Mouse (Mus musculus): ENCODE measurements at regions not wholly inside any gene's neighbourhood (a gene's known extent, or its start where the extent isn't known, plus 50 kb on each side); places are given as distances from the start of the nearest gene placed in this dataset.

DNA sequence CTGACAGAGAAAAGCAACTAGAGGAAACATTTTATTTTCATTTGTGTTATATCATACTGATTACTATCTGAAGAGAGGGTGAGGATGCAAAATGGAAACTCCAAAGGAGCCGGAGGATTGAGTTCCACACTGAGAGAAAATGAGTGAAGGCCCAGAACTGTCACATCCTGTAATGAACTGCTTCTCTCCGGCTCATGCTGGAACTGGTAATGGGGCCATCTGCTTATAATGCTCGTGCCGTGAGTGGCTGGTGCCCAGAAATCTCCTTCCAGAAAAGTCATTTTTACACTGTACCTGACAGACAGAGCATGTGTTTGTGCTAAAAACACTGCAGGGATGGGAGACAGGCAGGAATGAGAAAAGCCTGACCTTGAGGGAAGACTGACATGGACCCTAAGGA is 483.5 kb upstream of the Pkdcc start:
- H3K4me3 ChIP-seq (ENCODE audit: extremely low read depth, insufficient read depth, insufficient read length) = no peak overlapping the region
- no peak overlapping the region for H3K27ac ChIP-seq (ENCODE audit: insufficient read depth, low read length)
- WGBS = 86% methylated on average over 4 of the region's 4 CpGs
- no peak for DNase-seq (ENCODE audit: low read depth in 1 of 2, low spot score in 2 of 2)
- no peaks in the 10 kb centered on the region for H3K4me1 ChIP-seq (ENCODE audit: control insufficient read depth, insufficient read depth, insufficient read length)
- no peaks in the 10 kb centered on the region for H3K36me3 ChIP-seq (ENCODE audit: control insufficient read depth, insufficient read depth, low read length)
- TF ChIP-seq POLR2A (IDR thresholded peaks at IDR 0.05; ENCODE audit: low read depth, low read length) (no peak), CTCF (IDR thresholded peaks at IDR 0.05; ENCODE audit: extremely low read depth, insufficient read depth, insufficient read length, insufficient replicate concordance) (no peak)
- no peaks in the 10 kb centered on the region for H3K27me3 ChIP-seq (ENCODE audit: control insufficient read depth, insufficient read depth, low read length)

DNA sequence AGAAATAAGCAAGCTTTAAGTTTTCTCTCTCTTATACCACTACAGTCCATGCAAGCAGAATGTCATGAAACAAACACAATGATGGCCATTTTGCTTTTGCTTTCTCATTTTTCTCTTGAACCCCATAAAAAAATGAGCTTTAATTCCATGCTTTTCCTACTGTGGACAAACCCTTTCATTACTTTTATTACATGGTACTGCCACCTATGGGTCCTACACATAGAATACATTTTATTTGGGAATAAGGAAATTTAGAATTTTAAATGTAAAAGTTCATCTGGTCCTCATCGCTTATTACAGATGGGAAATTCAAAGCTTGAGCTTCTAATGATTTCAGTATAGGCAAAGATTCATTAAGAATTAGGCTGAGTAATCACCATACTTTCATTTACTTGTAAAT is 472.6 kb upstream of the Pkdcc start:
- Histone ChIP-seq H3K36me3 (ENCODE audit: control insufficient read depth, insufficient read depth, low read length) (no peaks in the 10 kb centered on the region), H3K27me3 (ENCODE audit: control insufficient read depth, insufficient read depth, low read length) (no peaks in the 10 kb centered on the region), H3K4me3 (ENCODE audit: extremely low read depth, insufficient read depth, insufficient read length) (no peak overlapping the region), H3K27ac (ENCODE audit: insufficient read depth, low read length) (no peak overlapping the region), H3K4me1 (ENCODE audit: control insufficient read depth, insufficient read depth, insufficient read length) (no peaks in the 10 kb centered on the region)
- no peak for DNase-seq (ENCODE audit: low read depth in 1 of 2, low spot score in 2 of 2)
- WGBS = 92% methylated on average over 1 of the region's 1 CpGs
- TF ChIP-seq CTCF (IDR thresholded peaks at IDR 0.05; ENCODE audit: extremely low read depth, insufficient read depth, insufficient read length, insufficient replicate concordance) = no peak
- TF ChIP-seq POLR2A (IDR thresholded peaks at IDR 0.05; ENCODE audit: low read depth, low read length) = no peak

DNA sequence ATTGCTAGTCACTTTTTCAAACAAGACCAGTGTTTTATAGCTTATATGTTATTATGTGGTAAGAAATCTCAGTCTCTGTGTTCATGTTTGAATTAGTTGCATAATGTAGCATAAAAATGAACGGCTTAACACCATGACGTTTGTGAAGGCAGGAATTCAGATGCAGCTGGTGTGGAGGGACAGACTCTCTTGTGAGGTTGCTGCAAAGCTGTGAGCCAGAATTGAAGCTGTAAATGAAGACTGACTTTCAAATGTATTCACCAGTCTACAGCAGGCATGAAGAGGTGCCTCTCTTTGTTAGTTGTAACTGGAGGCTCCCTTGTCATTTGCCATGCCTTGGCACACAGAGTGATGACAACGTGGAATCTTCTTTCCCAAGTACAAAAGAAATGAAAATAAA is 457.7 kb upstream of the Pkdcc start:
- WGBS = 82% methylated on average over 3 of the region's 3 CpGs
- H3K27ac ChIP-seq (ENCODE audit: insufficient read depth, low read length) = no peak overlapping the region
- no peaks in the 10 kb centered on the region for H3K27me3 ChIP-seq (ENCODE audit: control insufficient read depth, insufficient read depth, low read length)
- no peak for DNase-seq (ENCODE audit: low read depth in 1 of 2, low spot score in 2 of 2)
- no peaks in the 10 kb centered on the region for H3K4me1 ChIP-seq (ENCODE audit: control insufficient read depth, insufficient read depth, insufficient read length)
- no peaks in the 10 kb centered on the region for H3K36me3 ChIP-seq (ENCODE audit: control insufficient read depth, insufficient read depth, low read length)
- TF ChIP-seq POLR2A (IDR thresholded peaks at IDR 0.05; ENCODE audit: low read depth, low read length) (no peak), CTCF (IDR thresholded peaks at IDR 0.05; ENCODE audit: extremely low read depth, insufficient read depth, insufficient read length, insufficient replicate concordance) (no peak)
- no peak overlapping the region for H3K4me3 ChIP-seq (ENCODE audit: extremely low read depth, insufficient read depth, insufficient read length)

DNA sequence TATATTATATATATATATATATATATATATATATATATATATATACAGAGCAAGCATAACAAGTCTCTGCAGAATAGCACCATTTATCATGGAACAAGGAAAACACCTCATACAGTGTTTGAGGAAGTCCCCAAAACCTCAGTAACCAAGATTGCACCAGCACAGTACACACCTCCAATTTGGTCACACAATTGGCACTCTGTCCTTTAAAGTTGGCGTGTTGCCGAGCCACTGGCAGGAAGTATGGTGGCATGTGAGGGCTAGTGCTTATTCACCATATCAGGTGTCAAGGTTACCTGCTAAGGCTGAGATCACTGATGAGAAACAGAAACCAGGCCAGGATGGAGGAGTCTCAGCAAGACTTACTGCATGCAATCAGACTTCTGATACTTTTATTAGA is 436.0 kb upstream of the Pkdcc start:
- no peak overlapping the region for H3K4me3 ChIP-seq (ENCODE audit: extremely low read depth, insufficient read depth, insufficient read length)
- 36% methylated on average over 2 of the region's 2 CpGs for WGBS
- H3K27ac ChIP-seq (ENCODE audit: insufficient read depth, low read length) = no peak overlapping the region
- H3K36me3 ChIP-seq (ENCODE audit: control insufficient read depth, insufficient read depth, low read length) = no peaks in the 10 kb centered on the region
- DNase-seq (ENCODE audit: low read depth in 1 of 2, low spot score in 2 of 2) = no peak
- no peak for TF ChIP-seq POLR2A (IDR thresholded peaks at IDR 0.05; ENCODE audit: low read depth, low read length)
- no peak for TF ChIP-seq CTCF (IDR thresholded peaks at IDR 0.05; ENCODE audit: extremely low read depth, insufficient read depth, insufficient read length, insufficient replicate concordance)
- no peaks in the 10 kb centered on the region for H3K27me3 ChIP-seq (ENCODE audit: control insufficient read depth, insufficient read depth, low read length)
- H3K4me1 ChIP-seq (ENCODE audit: control insufficient read depth, insufficient read depth, insufficient read length) = no peaks in the 10 kb centered on the region

DNA sequence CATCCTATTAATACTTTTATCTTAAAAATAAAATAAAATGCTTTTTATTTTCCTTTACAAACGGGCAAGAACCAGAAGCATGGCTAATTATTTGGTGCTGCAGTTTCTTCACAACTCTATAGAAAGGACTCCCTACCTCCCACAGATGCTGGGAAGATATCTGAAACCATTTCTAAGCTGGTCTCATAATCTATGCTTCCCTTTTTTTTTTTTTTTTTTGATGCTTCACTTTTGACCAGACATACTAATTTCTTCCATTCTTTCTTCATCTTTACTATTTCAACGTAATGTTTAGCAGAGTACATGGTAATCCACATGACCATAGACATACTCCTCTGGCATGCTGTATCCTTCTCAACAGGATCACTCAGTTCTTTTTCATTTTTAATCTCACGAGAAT is 393.0 kb upstream of the Pkdcc start:
- no peak overlapping the region for H3K27ac ChIP-seq (ENCODE audit: insufficient read depth, low read length)
- 76% methylated on average over 3 of the region's 3 CpGs for WGBS
- no peak overlapping the region for H3K4me3 ChIP-seq (ENCODE audit: extremely low read depth, insufficient read depth, insufficient read length)
- no peaks in the 10 kb centered on the region for H3K27me3 ChIP-seq (ENCODE audit: control insufficient read depth, insufficient read depth, low read length)
- H3K36me3 ChIP-seq (ENCODE audit: control insufficient read depth, insufficient read depth, low read length) = no peaks in the 10 kb centered on the region
- TF ChIP-seq CTCF (IDR thresholded peaks at IDR 0.05; ENCODE audit: extremely low read depth, insufficient read depth, insufficient read length, insufficient replicate concordance) (no peak), POLR2A (IDR thresholded peaks at IDR 0.05; ENCODE audit: low read depth, low read length) (no peak)
- H3K4me1 ChIP-seq (ENCODE audit: control insufficient read depth, insufficient read depth, insufficient read length) = no peaks in the 10 kb centered on the region
- DNase-seq (ENCODE audit: low read depth in 1 of 2, low spot score in 2 of 2) = no peak

DNA sequence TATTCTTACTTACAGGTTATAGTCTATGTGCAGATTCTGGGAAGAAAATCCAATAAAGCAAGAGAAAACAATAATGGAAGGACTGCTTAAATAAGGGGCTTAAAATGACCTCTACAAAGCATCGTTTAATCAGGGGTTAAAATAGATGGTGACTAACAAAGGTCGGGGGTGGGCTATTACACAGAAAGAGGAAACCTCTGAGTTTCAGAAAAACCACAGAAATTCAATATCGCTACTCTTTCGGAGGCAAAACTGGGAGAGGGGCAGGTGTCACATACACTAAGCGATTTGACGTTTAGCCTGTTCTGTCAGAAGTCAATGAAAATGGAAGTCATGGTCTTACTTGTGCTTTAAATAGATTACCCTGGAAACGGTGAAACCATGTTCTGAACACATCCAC is 391.0 kb upstream of the Pkdcc start:
- WGBS = 8% methylated on average over 7 of the region's 7 CpGs
- no peaks in the 10 kb centered on the region for H3K27me3 ChIP-seq (ENCODE audit: control insufficient read depth, insufficient read depth, low read length)
- no peak for TF ChIP-seq POLR2A (IDR thresholded peaks at IDR 0.05; ENCODE audit: low read depth, low read length)
- DNase-seq (ENCODE audit: low read depth in 1 of 2, low spot score in 2 of 2) = no peak
- H3K4me1 ChIP-seq (ENCODE audit: control insufficient read depth, insufficient read depth, insufficient read length) = no peaks in the 10 kb centered on the region
- H3K27ac ChIP-seq (ENCODE audit: insufficient read depth, low read length) = no peak overlapping the region
- no peak overlapping the region for H3K4me3 ChIP-seq (ENCODE audit: extremely low read depth, insufficient read depth, insufficient read length)
- H3K36me3 ChIP-seq (ENCODE audit: control insufficient read depth, insufficient read depth, low read length) = no peaks in the 10 kb centered on the region

DNA sequence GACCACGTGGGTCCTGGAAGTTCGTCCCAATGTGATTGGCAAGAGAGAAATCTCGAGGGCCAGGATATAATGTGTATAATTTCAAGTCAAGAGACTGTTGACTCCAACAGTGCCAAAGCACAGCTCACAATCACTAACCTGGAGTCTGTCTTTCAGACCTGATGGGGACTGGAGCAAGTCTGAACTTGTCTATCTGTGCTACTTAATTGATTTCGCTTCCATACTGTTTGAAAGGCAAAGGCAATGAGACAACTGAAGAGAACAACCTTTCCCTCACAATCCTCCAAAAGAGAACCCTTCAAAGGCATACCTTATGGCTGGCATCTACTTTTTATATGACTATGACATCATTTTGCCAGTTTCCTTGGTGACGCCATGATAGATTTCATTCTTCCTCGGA is 390.5 kb upstream of the Pkdcc start:
- Histone ChIP-seq H3K27me3 (ENCODE audit: control insufficient read depth, insufficient read depth, low read length) (no peaks in the 10 kb centered on the region), H3K4me3 (ENCODE audit: extremely low read depth, insufficient read depth, insufficient read length) (no peak overlapping the region), H3K4me1 (ENCODE audit: control insufficient read depth, insufficient read depth, insufficient read length) (no peaks in the 10 kb centered on the region), H3K36me3 (ENCODE audit: control insufficient read depth, insufficient read depth, low read length) (no peaks in the 10 kb centered on the region), H3K27ac (ENCODE audit: insufficient read depth, low read length) (no peak overlapping the region)
- TF ChIP-seq CTCF (IDR thresholded peaks at IDR 0.05; ENCODE audit: extremely low read depth, insufficient read depth, insufficient read length, insufficient replicate concordance) = no peak
- no peak for TF ChIP-seq POLR2A (IDR thresholded peaks at IDR 0.05; ENCODE audit: low read depth, low read length)
- WGBS = 84% methylated on average over 6 of the region's 6 CpGs
- no peak for DNase-seq (ENCODE audit: low read depth in 1 of 2, low spot score in 2 of 2)

All from spleen, adult 2 months (tissue).